ENCODE assay signal across 9 mouse cellular contexts in the genomic region with DNA sequence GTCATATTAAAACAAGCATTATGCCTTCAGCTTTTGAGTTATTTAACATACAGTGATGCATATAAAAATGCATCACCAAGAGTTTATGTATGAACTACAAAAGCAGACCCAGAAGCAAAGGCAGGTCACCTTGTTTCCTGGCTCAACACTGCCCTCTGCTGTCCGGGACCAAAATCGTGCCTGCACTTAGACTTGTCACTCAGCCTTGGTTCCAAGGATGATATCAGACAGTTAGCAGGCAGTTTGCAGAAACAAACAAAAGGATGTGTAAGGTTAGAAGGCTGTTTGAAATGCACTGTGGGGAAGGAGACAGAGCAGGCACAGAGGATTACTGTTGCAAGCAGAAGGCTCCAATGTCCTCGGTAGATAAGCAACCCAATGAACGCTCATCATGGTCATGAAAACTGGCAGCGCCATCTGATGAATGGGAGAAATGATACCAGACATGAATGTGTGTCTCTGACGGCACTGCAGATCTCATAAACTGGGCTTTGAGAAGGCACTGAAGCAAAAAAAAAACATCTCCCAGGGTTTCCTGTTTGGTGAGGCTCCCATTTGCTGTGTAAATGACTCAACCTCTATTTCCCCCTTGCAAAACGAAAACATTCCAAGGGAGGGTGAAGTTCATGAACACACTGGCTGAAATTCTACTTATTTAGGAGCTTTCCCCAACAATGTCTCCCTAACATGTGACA.
DNase-seq lines count a peak whose midpoint lies in the region; ATAC-seq lines count a peak whose summit lies in the region.
"Had no signal": no experiment of that assay in that cellular context is flagged by ENCODE, and none has a peak within 500 bp of the region (broad histone marks: within the 10 kb centered on the region; RNA-seq: fewer than 3 reads in every experiment).

No protein-coding gene starts in this region.

- H3K9me3 ChIP-seq in hindbrain, embryonic 15.5 days: no peaks in the 10 kb centered on the region

- ATAC-seq in hindbrain, embryonic 15.5 days (ENCODE audit: low FRiP score, low read depth): 0 out of 2 replicates have a peak, but pooled peaks have one; percentile 61
- ATAC-seq in megakaryocyte, adult 5-6 weeks (ENCODE audit: poor library complexity, severe bottlenecking): peak; percentile 87

- no peak overlapping the region for H3K4me2 ChIP-seq in hindbrain, embryonic 15.5 days

- DNase-seq in NIH3T3 (ENCODE audit: low read depth): peak; percentile 97
- DNase-seq in cerebellum, adult 18-20 months: peak; percentile 44 to 62
- peak; percentile 78 for DNase-seq in forelimb bud, embryonic 11.5 days (ENCODE audit: low read depth, low spot score)
- peak; percentile 75 to 87 for DNase-seq in left cerebral cortex, adult 18-20 months (ENCODE audit: low spot score in 2 of 2)
- peak; percentile 58 to 77 for DNase-seq in right cerebral cortex, postnatal 10 days (ENCODE audit: low spot score in 2 of 2)
- peak; percentile 87 for DNase-seq in urinary bladder, postnatal 14 days (ENCODE audit: low spot score)

- no peaks in the 10 kb centered on the region for H3K27me3 ChIP-seq in hindbrain, embryonic 15.5 days

- no peak overlapping the region for H3K27ac ChIP-seq in hindbrain, embryonic 15.5 days (replicated peaks)

- H3K9ac ChIP-seq in hindbrain, embryonic 15.5 days: no peak overlapping the region

- H3K4me3 ChIP-seq in hindbrain, embryonic 15.5 days: no peak overlapping the region
- H3K4me3 ChIP-seq: myocyte had no signal

- H3K36me3 ChIP-seq in hindbrain, embryonic 15.5 days: no peaks in the 10 kb centered on the region

- WGBS in hindbrain, embryonic 15.5 days: 52% methylated on average over 7 of the region's 7 CpGs

- H3K4me1 ChIP-seq in hindbrain, embryonic 15.5 days (replicated peaks): no peaks in the 10 kb centered on the region
